Mouse (Mus musculus) cerebellum, adult 11-12 months (tissue): ENCODE results near the gene Stoml1.

Experiments
- DNase-seq: peaks from one replicate; pipeline ENCODE4 v3.0.0; 2022

Gene Stoml1

DNA sequence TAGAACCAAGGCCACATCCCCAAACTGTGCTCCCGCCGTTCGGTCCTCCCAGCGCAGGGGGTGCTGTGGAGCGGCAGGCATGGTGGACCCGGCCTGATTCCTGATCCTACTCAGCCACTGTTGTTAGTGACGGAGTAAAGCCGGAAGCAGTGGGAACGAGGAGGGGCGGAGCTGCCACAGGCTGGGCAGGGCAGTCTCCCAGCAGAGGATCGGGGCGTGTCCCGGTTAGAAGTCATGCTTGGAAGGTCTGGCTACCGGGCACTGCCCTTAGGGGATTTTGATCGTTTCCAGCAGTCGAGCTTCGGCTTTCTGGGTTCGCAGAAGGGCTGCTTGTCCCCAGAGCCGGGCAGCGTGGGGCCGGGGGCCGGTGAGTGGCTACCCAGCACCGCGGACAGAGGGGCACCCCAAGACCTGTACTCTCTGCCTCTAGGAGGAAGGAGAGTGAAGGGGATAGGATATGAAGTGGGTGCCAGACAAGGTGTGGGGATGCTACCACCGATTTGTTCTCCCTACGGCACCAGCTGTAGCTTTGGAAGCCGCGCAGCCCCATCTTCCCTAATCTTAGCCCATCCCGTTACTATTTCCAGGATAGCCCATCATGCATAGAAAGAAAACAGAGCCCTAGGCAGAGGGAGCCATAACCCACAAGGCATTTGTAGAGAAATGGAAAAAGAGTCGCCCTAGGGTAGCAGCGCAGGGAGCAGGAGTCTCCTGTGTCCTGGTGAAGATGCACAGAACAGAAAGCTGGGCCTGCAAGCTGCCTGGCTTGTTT lies at the start of gene Stoml1:
Stoml1 (plus strand) TSS at position 132 of the 772 bp plus-strand sequence.
- peak; percentile 91 for DNase-seq

- DNase-seq = no peak
These were observed 49.2 kb upstream of the Stoml1 start, which contains the start of the genes Islr and Islr2 for GRCm38 (mm10) chr9:58203516-58204447. Gene Islr (minus strand): TSS chr9:58204306. Gene Islr2 (minus strand): TSS chr9:58204319.

GRCm38 (mm10) chr9:58204448-58205000 lies 48.4 kb upstream of the Stoml1 start:
- peak; percentile 78 for DNase-seq

DNA sequence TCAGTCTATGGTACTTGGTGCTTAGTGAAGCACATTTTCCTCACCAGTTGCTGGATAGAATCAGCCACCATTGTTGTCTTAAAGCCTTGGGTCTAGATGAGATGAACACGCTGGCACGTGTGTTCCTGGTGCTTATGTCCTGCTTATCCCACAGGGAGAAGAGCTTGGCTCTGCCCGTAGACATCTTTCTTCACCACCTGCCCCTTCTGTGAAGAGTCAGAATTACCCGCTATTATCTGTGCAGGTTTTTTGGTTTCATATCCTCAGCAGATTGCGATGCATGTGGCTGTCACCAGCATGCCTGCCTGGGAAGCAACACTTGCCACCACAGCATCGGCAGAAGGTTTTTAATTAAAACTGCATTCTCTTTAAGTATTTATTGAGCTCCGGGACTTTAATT lies 47.0 kb upstream of the Stoml1 start:
- no peak for DNase-seq

GRCm38 (mm10) chr9:58209462-58210303 lies 43.3 kb upstream of the Stoml1 start:
- DNase-seq = no peak

- no peak for DNase-seq
These were observed 42.7 kb upstream of the Stoml1 start for GRCm38 (mm10) chr9:58210304-58210627.

GRCm38 (mm10) chr9:58213377-58213776 lies 39.6 kb upstream of the Stoml1 start:
- DNase-seq = no peak

DNA sequence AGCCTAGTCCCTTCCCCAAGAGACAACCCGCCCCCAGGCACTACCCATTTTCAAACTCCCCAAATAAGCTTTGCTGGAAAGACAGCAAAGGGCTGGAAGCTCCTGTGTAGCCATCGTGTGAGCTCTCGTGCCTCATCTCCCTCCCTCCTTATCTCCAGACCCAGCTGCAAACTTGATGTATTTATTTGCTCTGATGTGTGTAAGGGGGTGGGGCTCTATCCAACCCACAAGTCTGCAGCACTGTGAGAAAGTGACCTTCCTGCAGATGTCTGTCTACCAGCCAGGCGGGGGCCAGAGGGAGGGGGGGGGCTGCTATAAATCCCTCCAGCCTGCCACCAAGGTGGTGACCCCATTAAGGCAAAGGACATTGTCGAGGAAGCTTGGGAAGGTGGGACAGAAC lies 39.1 kb upstream of the Stoml1 start:
- DNase-seq = no peak

GRCm38 (mm10) chr9:58214519-58215180 lies 38.3 kb upstream of the Stoml1 start:
- no peak for DNase-seq

- DNase-seq = no peak
These were observed 36.6 kb upstream of the Stoml1 start for GRCm38 (mm10) chr9:58216402-58216801.

- no peak for DNase-seq
These were observed 34.4 kb upstream of the Stoml1 start for GRCm38 (mm10) chr9:58218539-58218938.

- no peak for DNase-seq
These were observed 32.6 kb upstream of the Stoml1 start for GRCm38 (mm10) chr9:58220218-58220903.

DNA sequence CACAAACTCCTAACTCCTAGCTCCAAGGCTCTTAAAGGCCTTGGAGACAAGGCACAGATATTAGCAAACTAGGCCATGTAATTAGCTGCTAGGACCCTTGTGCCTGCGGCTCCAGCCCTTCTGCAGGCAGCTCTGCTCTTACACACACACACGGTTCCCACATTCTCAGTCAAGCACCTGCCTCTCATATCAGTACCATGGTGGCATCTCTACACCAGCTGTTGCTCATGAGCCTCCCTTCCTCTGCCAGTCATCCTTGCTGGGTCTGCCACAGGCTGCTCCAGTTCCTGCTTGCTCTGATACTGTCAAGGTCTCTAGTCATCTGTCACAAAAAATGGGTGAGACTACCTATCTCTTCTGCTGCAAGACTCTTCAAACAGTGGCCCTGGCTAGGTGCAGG lies 28.6 kb upstream of the Stoml1 start:
- no peak for DNase-seq

- no peak for DNase-seq
These were observed 26.8 kb upstream of the Stoml1 start for GRCm38 (mm10) chr9:58225915-58226913.

GRCm38 (mm10) chr9:58228777-58229466 lies 24.0 kb upstream of the Stoml1 start:
- DNase-seq = no peak

DNA sequence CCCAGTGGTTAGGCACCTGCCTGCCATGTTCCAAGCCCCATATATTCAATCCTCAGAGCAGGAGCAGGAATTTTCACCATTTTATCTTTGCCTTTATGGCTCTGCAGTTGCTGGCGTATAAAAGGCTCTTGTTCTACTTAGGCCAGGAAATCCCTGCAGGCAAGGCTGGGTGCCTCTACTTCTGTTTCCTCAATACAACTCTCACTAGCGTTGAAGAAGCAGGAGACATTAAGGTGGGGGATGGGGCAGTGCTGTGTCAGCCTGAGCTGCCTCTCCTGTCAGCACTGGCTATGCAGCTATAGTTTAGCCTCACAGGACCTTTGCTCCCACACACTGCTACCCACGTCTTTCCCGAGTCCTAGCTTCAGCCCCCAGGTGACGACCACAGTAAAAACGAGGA lies 21.2 kb upstream of the Stoml1 start:
- DNase-seq = no peak

DNA sequence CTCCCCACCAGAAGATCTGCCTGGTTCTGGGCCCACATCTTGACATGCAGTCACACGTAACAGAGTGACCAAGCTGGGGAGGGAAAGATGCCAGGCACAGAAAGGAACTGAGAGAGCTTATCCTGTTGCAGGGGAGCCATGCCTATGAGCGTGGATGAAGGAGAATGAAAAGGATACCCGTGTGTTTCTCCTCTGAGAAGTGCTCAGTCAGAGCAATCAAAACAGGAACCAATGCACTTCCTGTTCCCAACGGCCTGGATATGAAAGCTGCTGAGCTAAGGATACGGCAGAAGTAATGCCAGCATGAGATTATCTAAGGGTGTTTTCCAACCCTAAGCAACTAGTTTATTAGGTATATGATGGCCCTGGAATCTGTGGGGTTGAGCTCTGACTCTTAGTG lies 20.6 kb upstream of the Stoml1 start:
- DNase-seq = no peak

DNA sequence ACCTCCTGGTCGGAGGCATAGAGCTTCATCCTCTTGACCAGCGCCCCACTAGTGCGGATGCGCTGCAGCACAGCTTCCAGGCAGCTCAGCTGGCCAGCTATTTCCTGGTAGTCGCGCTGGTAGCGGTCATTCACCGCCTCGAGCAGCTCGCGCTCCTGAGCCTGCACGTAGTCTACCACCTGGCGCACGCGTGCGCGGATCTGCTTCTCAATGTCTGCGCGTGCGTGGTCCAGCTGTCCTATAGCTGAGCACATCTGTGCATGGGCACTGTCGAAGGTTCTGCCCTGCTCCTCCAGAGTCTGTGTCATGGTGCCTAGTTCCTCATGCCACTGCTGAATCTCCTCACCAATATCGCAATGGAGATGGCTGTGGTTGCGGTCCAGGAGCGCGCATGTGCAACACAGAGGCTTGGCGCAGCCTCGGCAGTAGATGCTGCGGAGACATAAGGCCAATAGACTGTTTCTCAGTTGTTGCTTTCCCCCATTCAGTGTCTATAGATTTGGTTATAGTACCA lies 18.4 kb upstream of the Stoml1 start:
- DNase-seq = no peak

GRCm38 (mm10) chr9:58241780-58242485 lies 11.0 kb upstream of the Stoml1 start:
- DNase-seq = no peak
